11 mouse cellular contexts compared by ENCODE assay signal in genomic region chr6:116282546-116282945, GRCm38 (mm10). TPM values are rescaled to one million over a fixed set of nuclear protein-coding genes. Genes with fewer than 3 reads are reported as not detected.
DNase-seq lines count a peak whose midpoint lies in the region; ATAC-seq and TF ChIP-seq lines count a peak whose summit lies in the region.
"Had no signal": no experiment of that assay in that cellular context is flagged by ENCODE, and none has a peak within 500 bp of the region (broad histone marks: within the 10 kb centered on the region; RNA-seq: fewer than 3 reads in every experiment).

No protein-coding gene starts in this region.

- no peaks in the 10 kb centered on the region for H3K27me3 ChIP-seq in kidney, postnatal 0 days (ENCODE audit: insufficient read depth, low read length)
- no peaks in the 10 kb centered on the region for H3K27me3 ChIP-seq in kidney, embryonic 14.5 days (ENCODE audit: control insufficient read depth, insufficient read depth, low read length)
- H3K27me3 ChIP-seq: limb, embryonic 13.5 days had no signal

- peak; percentile 54 for TF ChIP-seq CTCF in kidney, postnatal 0 days (IDR thresholded peaks at IDR 0.05; ENCODE audit: low read depth)

- no peak for DNase-seq in kidney, postnatal 0 days (ENCODE audit: low spot score)
- peak; percentile 49 for DNase-seq in CD4-positive helper T cell, adult 2 months (ENCODE audit: low read depth, low spot score)
- DNase-seq in ZHBTc4 (ENCODE audit: low read depth, low spot score) = peak; percentile 76
- peak; percentile 38 for DNase-seq in retina, postnatal 1 day
- DNase-seq in ovary, postnatal 36 days (ENCODE audit: low spot score) = no peak
- no peak for DNase-seq in ovary, postnatal 14 days (ENCODE audit: low spot score)
- DNase-seq: heart, postnatal 36 days had no signal

- no peak overlapping the region for H3K4me3 ChIP-seq in kidney, postnatal 0 days (replicated peaks; ENCODE audit: low read depth, low read length)
- H3K4me3 ChIP-seq in kidney, embryonic 14.5 days (ENCODE audit: low read length) = no peak overlapping the region
- H3K4me3 ChIP-seq: forebrain, embryonic 10.5 days; limb, embryonic 13.5 days had no signal

- WGBS in kidney, postnatal 0 days = 62% methylated on average over 4 of the region's 4 CpGs
- WGBS in kidney, embryonic 14.5 days = 57% methylated on average over 4 of the region's 4 CpGs

- no peak overlapping the region for H3K9ac ChIP-seq in kidney, postnatal 0 days (ENCODE audit: low read depth, low read length)
- no peak overlapping the region for H3K9ac ChIP-seq in kidney, embryonic 14.5 days (ENCODE audit: low read depth, low read length)
- H3K9ac ChIP-seq: limb, embryonic 13.5 days had no signal

- ATAC-seq in kidney, postnatal 0 days (replicated peaks; ENCODE audit: low FRiP score, low read depth) = no peak
- no peak for ATAC-seq in kidney, embryonic 14.5 days (ENCODE audit: low FRiP score, low TSS enrichment)
- ATAC-seq in erythroid progenitor cell, adult 5-6 weeks (replicated peaks; ENCODE audit: low FRiP score, poor library complexity, severe bottlenecking) = no peak

- H3K4me1 ChIP-seq in kidney, postnatal 0 days (replicated peaks; ENCODE audit: insufficient read depth, low read length) = no peaks in the 10 kb centered on the region
- H3K4me1 ChIP-seq in kidney, embryonic 14.5 days (ENCODE audit: control insufficient read depth, insufficient read depth, low read length) = no peaks in the 10 kb centered on the region
- H3K4me1 ChIP-seq: forebrain, embryonic 10.5 days; limb, embryonic 13.5 days had no signal

- no peak overlapping the region for H3K4me2 ChIP-seq in kidney, postnatal 0 days (ENCODE audit: low read length)
- no peak overlapping the region for H3K4me2 ChIP-seq in kidney, embryonic 14.5 days (replicated peaks; ENCODE audit: low read depth, low read length)
- H3K4me2 ChIP-seq: limb, embryonic 13.5 days had no signal

- no peak overlapping the region for H3K27ac ChIP-seq in kidney, postnatal 0 days
- H3K27ac ChIP-seq in kidney, embryonic 14.5 days (ENCODE audit: low read depth, low read length) = no peak overlapping the region
- H3K27ac ChIP-seq: forebrain, embryonic 10.5 days; limb, embryonic 13.5 days had no signal

- no peaks in the 10 kb centered on the region for H3K9me3 ChIP-seq in kidney, postnatal 0 days (replicated peaks; ENCODE audit: low read length)
- H3K9me3 ChIP-seq in kidney, embryonic 14.5 days (ENCODE audit: control insufficient read depth, low read length) = no peaks in the 10 kb centered on the region
- H3K9me3 ChIP-seq: forebrain, embryonic 10.5 days; limb, embryonic 13.5 days had no signal

- H3K36me3 ChIP-seq in kidney, postnatal 0 days (ENCODE audit: insufficient read depth, low read length) = no peaks in the 10 kb centered on the region
- H3K36me3 ChIP-seq in kidney, embryonic 14.5 days (ENCODE audit: control insufficient read depth, insufficient read depth, low read length) = no peaks in the 10 kb centered on the region

RNA-seq across cellular contexts. Expression of gene Zfand4, which starts 18.5 kb away (rescaled TPM):
- 4.9 and 5.7 TPM in 2 replicates for polyA plus RNA-seq in kidney, postnatal 0 days (2015; fragmentation: Nextera tagmentation; extraction: Ambion mirVana)
- polyA plus RNA-seq in kidney, embryonic 14.5 days (2014; fragmentation: Nextera tagmentation; extraction: Ambion mirVana) = 5.9 and 8.3 TPM in 2 replicates
- 5.0 and 11.5 TPM in 2 replicates for total RNA-seq in erythroid progenitor cell, adult 5-6 weeks (2015; ENCODE audit: low replicate concordance)
- total RNA-seq in erythroid progenitor cell, adult 5-6 weeks (2017; ENCODE audit: low replicate concordance) = 10.0 and 27.3 TPM in 2 replicates

RNA-seq across cellular contexts. Expression of gene March8, which starts 55.3 kb away (rescaled TPM):
- 36.3 and 37.2 TPM in 2 replicates for polyA plus RNA-seq in kidney, postnatal 0 days (2015; fragmentation: Nextera tagmentation; extraction: Ambion mirVana)
- polyA plus RNA-seq in kidney, embryonic 14.5 days (2014; fragmentation: Nextera tagmentation; extraction: Ambion mirVana) = 28.6 and 40.0 TPM in 2 replicates
- 417 and 504 TPM in 2 replicates for total RNA-seq in erythroid progenitor cell, adult 5-6 weeks (2015; ENCODE audit: low replicate concordance)
- 368 and 504 TPM in 2 replicates for total RNA-seq in erythroid progenitor cell, adult 5-6 weeks (2017; ENCODE audit: low replicate concordance)

Comparison
In these comparisons a context has a peak if more than half of its experiments do, and no peak if none do; other contexts are left out.
1. DNase-seq: peak in CD4-positive helper T cell, adult 2 months (single experiment), ZHBTc4 (single experiment) and retina, postnatal 1 day (single experiment); none in kidney, postnatal 0 days (single experiment), ovary, postnatal 36 days (single experiment) and ovary, postnatal 14 days (single experiment).